Mouse (Mus musculus): ENCODE measurements at regions not wholly inside any gene's neighbourhood (a gene's known extent, or its start where the extent isn't known, plus 50 kb on each side); places are given as distances from the start of the nearest gene placed in this dataset.

DNA sequence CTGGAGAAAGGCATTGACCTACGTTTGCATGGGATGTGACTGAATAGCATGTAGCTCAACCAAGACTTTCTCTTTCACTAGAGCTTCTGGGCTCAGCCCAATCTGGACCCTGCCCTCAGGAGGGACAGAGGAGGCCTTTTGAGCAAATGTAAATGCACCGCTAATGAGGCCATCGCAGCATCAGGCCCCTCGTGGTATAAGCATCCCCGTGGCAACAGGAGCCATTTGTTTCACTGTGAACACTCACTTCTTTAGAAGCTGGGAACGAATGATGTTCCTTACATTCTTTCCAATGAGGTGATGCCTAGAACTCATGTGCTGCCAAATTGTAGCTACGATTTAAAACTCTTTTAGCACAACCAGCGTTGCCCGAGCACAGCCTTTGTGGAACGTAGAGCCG is 279.0 kb upstream of the Gjb5 start:
- TF ChIP-seq POLR2A (IDR thresholded peaks at IDR 0.05; ENCODE audit: insufficient read depth, low read depth, low read length) (no peak), CTCF (IDR thresholded peaks at IDR 0.05; ENCODE audit: insufficient read depth, low read depth, low read length) (no peak)
